Mouse (Mus musculus): ENCODE results near the gene Zc3h8. TPM values are rescaled to one million over a fixed set of nuclear protein-coding genes. Genes with fewer than 3 reads are reported as not detected.
A peak's percentile ranks its signal among the peaks of the same experiment; 100 is the strongest.

Zc3h8 gene
- polyA plus RNA-seq (2014; fragmentation: Nextera tagmentation; extraction: Ambion mirVana): 8.4 and 10.1 TPM in 2 replicates

- Histone ChIP-seq H3K27me3 (ENCODE audit: control insufficient read depth, insufficient read depth, low read length) (no peaks in the 10 kb centered on the region), H3K4me3 (ENCODE audit: low read depth, low read length) (peak within 1 kb of the TSS; percentile 61), H3K36me3 (ENCODE audit: control insufficient read depth, insufficient read depth, low read length) (no peaks in the 10 kb centered on the region), H3K9me3 (replicated peaks; ENCODE audit: control insufficient read depth, low read length) (no peaks in the 10 kb centered on the region), H3K27ac (ENCODE audit: low read depth, low read length) (peak within 1 kb of the TSS; percentile 85), H3K9ac (ENCODE audit: low read depth, low read length) (peak within 1 kb of the TSS; percentile 83), H3K4me1 (ENCODE audit: control insufficient read depth, insufficient read depth, low read length) (peaks cover 3% of the 10 kb centered on the region; the same call in 1 of the 2 replicates), H3K4me2 (peak within 1 kb of the TSS; percentile 67)
- 1% methylated on average over 65 of the region's 65 CpGs for WGBS (ENCODE audit: insufficient replicate concordance)
- ATAC-seq (replicated peaks; ENCODE audit: insufficient number of reproducible peaks, low FRiP score, low TSS enrichment): peak; percentile 91
These were observed at the start of gene Zc3h8 for GRCm38 (mm10) chr2:128943538-128944528. TSS of gene Zc3h8 (minus strand) at chr2:128944077.

- WGBS (ENCODE audit: insufficient replicate concordance): 81% methylated on average over 3 of the region's 3 CpGs
- H3K4me3 ChIP-seq (ENCODE audit: low read depth, low read length): no peak overlapping the region
- no peak overlapping the region for H3K9ac ChIP-seq (ENCODE audit: low read depth, low read length)
- H3K9me3 ChIP-seq (replicated peaks; ENCODE audit: control insufficient read depth, low read length): no peaks in the 10 kb centered on the region
- H3K4me1 ChIP-seq (ENCODE audit: control insufficient read depth, insufficient read depth, low read length): peaks cover 3% of the 10 kb centered on the region; the same call in 1 of the 2 replicates
- H3K27ac ChIP-seq (ENCODE audit: low read depth, low read length): no peak overlapping the region
- no peak overlapping the region for H3K4me2 ChIP-seq
- H3K27me3 ChIP-seq (ENCODE audit: control insufficient read depth, insufficient read depth, low read length): no peaks in the 10 kb centered on the region
- no peaks in the 10 kb centered on the region for H3K36me3 ChIP-seq (ENCODE audit: control insufficient read depth, insufficient read depth, low read length)
- no peak for ATAC-seq (replicated peaks; ENCODE audit: insufficient number of reproducible peaks, low FRiP score, low TSS enrichment)
These were observed 40.9 kb upstream of the Zc3h8 start for GRCm38 (mm10) chr2:128984746-128985145.

GRCm38 (mm10) chr2:128975572-128975971 lies 31.7 kb upstream of the Zc3h8 start:
- H3K9me3 ChIP-seq (replicated peaks; ENCODE audit: control insufficient read depth, low read length): no peaks in the 10 kb centered on the region
- H3K27ac ChIP-seq (ENCODE audit: low read depth, low read length): no peak overlapping the region
- H3K36me3 ChIP-seq (ENCODE audit: control insufficient read depth, insufficient read depth, low read length): no peaks in the 10 kb centered on the region
- ATAC-seq (replicated peaks; ENCODE audit: insufficient number of reproducible peaks, low FRiP score, low TSS enrichment): no peak
- H3K4me2 ChIP-seq: no peak overlapping the region
- H3K9ac ChIP-seq (ENCODE audit: low read depth, low read length): no peak overlapping the region
- WGBS (ENCODE audit: insufficient replicate concordance): 69% methylated on average over 4 of the region's 4 CpGs
- no peak overlapping the region for H3K4me3 ChIP-seq (ENCODE audit: low read depth, low read length)
- no peaks in the 10 kb centered on the region for H3K27me3 ChIP-seq (ENCODE audit: control insufficient read depth, insufficient read depth, low read length)
- H3K4me1 ChIP-seq (ENCODE audit: control insufficient read depth, insufficient read depth, low read length): no peaks in the 10 kb centered on the region; the same call in 1 of the 2 replicates

- Histone ChIP-seq H3K36me3 (ENCODE audit: control insufficient read depth, insufficient read depth, low read length) (no peaks in the 10 kb centered on the region), H3K27ac (ENCODE audit: low read depth, low read length) (no peak overlapping the region), H3K9me3 (replicated peaks; ENCODE audit: control insufficient read depth, low read length) (no peaks in the 10 kb centered on the region), H3K4me2 (no peak overlapping the region), H3K9ac (ENCODE audit: low read depth, low read length) (no peak overlapping the region), H3K4me1 (ENCODE audit: control insufficient read depth, insufficient read depth, low read length) (no peaks in the 10 kb centered on the region), H3K27me3 (ENCODE audit: control insufficient read depth, insufficient read depth, low read length) (no peaks in the 10 kb centered on the region), H3K4me3 (ENCODE audit: low read depth, low read length) (no peak overlapping the region)
- ATAC-seq (replicated peaks; ENCODE audit: insufficient number of reproducible peaks, low FRiP score, low TSS enrichment): no peak
These were observed 28.4 kb upstream of the Zc3h8 start for GRCm38 (mm10) chr2:128972301-128972700.

GRCm38 (mm10) chr2:128968475-128969083 lies 24.7 kb upstream of the Zc3h8 start:
- Histone ChIP-seq H3K27me3 (ENCODE audit: control insufficient read depth, insufficient read depth, low read length) (no peaks in the 10 kb centered on the region), H3K9ac (ENCODE audit: low read depth, low read length) (peak overlapping the region; percentile 100; the same call in 1 of the 2 replicates), H3K27ac (ENCODE audit: low read depth, low read length) (peak overlapping the region; percentile 100), H3K36me3 (ENCODE audit: control insufficient read depth, insufficient read depth, low read length) (no peaks in the 10 kb centered on the region), H3K4me2 (peak overlapping the region; percentile 69), H3K9me3 (replicated peaks; ENCODE audit: control insufficient read depth, low read length) (no peaks in the 10 kb centered on the region), H3K4me1 (ENCODE audit: control insufficient read depth, insufficient read depth, low read length) (0 out of 2 replicates have a peak, but pooled peaks cover 3% of the 10 kb centered on the region), H3K4me3 (ENCODE audit: low read depth, low read length) (peak overlapping the region; percentile 92)
- no peak for ATAC-seq (replicated peaks; ENCODE audit: insufficient number of reproducible peaks, low FRiP score, low TSS enrichment)

- no peaks in the 10 kb centered on the region for H3K9me3 ChIP-seq (replicated peaks; ENCODE audit: control insufficient read depth, low read length)
- H3K9ac ChIP-seq (ENCODE audit: low read depth, low read length): peak within 1 kb of the TSS; percentile 100
- WGBS (ENCODE audit: insufficient replicate concordance): under 1% methylated on average over 63 of the region's 80 CpGs
- H3K4me3 ChIP-seq (ENCODE audit: low read depth, low read length): peak within 1 kb of the TSS; percentile 92
- H3K27me3 ChIP-seq (ENCODE audit: control insufficient read depth, insufficient read depth, low read length): no peaks in the 10 kb centered on the region
- ATAC-seq (replicated peaks; ENCODE audit: insufficient number of reproducible peaks, low FRiP score, low TSS enrichment): peak; percentile 85
- peak within 1 kb of the TSS; percentile 69 for H3K4me2 ChIP-seq
- H3K27ac ChIP-seq (ENCODE audit: low read depth, low read length): peak within 1 kb of the TSS; percentile 100
- H3K36me3 ChIP-seq (ENCODE audit: control insufficient read depth, insufficient read depth, low read length): no peaks in the 10 kb centered on the region
- H3K4me1 ChIP-seq (ENCODE audit: control insufficient read depth, insufficient read depth, low read length): 0 out of 2 replicates have a peak, but pooled peaks cover 3% of the 10 kb centered on the region
These were observed 24.0 kb upstream of the Zc3h8 start, which contains the start of gene Gm10762 for GRCm38 (mm10) chr2:128967661-128968441. TSS of gene Gm10762 (minus strand) at chr2:128967725.

GRCm38 (mm10) chr2:128966641-128967580 lies 23.0 kb upstream of the Zc3h8 start, which contains the start of gene Zc3h6:
TSS of gene Zc3h6 (plus strand) at chr2:128967402.
- H3K9ac ChIP-seq (ENCODE audit: low read depth, low read length): peak within 1 kb of the TSS; percentile 100
- WGBS (ENCODE audit: insufficient replicate concordance): 2% methylated on average over 65 of the region's 65 CpGs
- H3K4me2 ChIP-seq: peak within 1 kb of the TSS; percentile 69
- peak within 1 kb of the TSS; percentile 100 for H3K27ac ChIP-seq (ENCODE audit: low read depth, low read length)
- no peaks in the 10 kb centered on the region for H3K9me3 ChIP-seq (replicated peaks; ENCODE audit: control insufficient read depth, low read length)
- no peaks in the 10 kb centered on the region for H3K27me3 ChIP-seq (ENCODE audit: control insufficient read depth, insufficient read depth, low read length)
- H3K36me3 ChIP-seq (ENCODE audit: control insufficient read depth, insufficient read depth, low read length): no peaks in the 10 kb centered on the region
- 0 out of 2 replicates have a peak, but pooled peaks cover 3% of the 10 kb centered on the region for H3K4me1 ChIP-seq (ENCODE audit: control insufficient read depth, insufficient read depth, low read length)
- H3K4me3 ChIP-seq (ENCODE audit: low read depth, low read length): peak within 1 kb of the TSS; percentile 92
- ATAC-seq (replicated peaks; ENCODE audit: insufficient number of reproducible peaks, low FRiP score, low TSS enrichment): peak; percentile 97

All from heart, embryonic 11.5 days (tissue).